Mouse (Mus musculus) embryonic fibroblast, embryonic 13.5 days (primary cell): ENCODE measurements around the gene Gipr.

Source experiments
- CTCF ChIP-seq: IDR thresholded peaks from 2 replicates; pipeline ENCODE4 v1.5.1; 2011; ENCODE audit warnings: mild to moderate bottlenecking, control low read depth, low read length, moderate library complexity, borderline replicate concordance; ENCODE audit not compliant: insufficient read depth
- POLR2A ChIP-seq: IDR thresholded peaks from 2 replicates; pipeline ENCODE4 v1.6.1; 2011; ENCODE audit warnings: low read depth, mild to moderate bottlenecking, control low read depth, low read length, moderate library complexity

GRCm38 (mm10) chr7:19147497-19148045 is 18.4 kb downstream of the Gipr start:
- no peak for TF ChIP-seq CTCF
- TF ChIP-seq POLR2A: no peak
